Mouse (Mus musculus) embryonic facial prominence, embryonic 14.5 days (tissue): ENCODE results near the gene Ccp110. TPM values are rescaled to one million over a fixed set of nuclear protein-coding genes. Genes with fewer than 3 reads are reported as not detected.

ENCODE experiments used
- ATAC-seq: fragments of 200-750 bp; cut with Nextera tagmentation; 2 replicates; pipeline ENCODE4 v1.8.0; 2017; ENCODE audit warnings: low read depth, moderate number of reproducible peaks, moderate TSS enrichment
- DNase-seq: peaks from one replicate; pipeline ENCODE4 v3.0.0-alpha.2; 2015; ENCODE audit warnings: low spot score
- H3K27ac ChIP-seq: fragments of 300-500 bp; sonication (generic); replicated peaks from 2 replicates; pipeline ENCODE4 v1.5.1; 2014; ENCODE audit warnings: low read depth, mild to moderate bottlenecking, low read length, moderate library complexity
- H3K27me3 ChIP-seq: fragments of 300-500 bp; sonication (generic); replicated peaks from 2 replicates; pipeline ENCODE4 v1.6.1; 2014; ENCODE audit warnings: low read length; ENCODE audit not compliant: control insufficient read depth, insufficient read depth
- H3K36me3 ChIP-seq: fragments of 300-500 bp; sonication (generic); 2 replicates; pipeline ENCODE4 v1.6.1; 2014; ENCODE audit warnings: low read length, mixed read lengths; ENCODE audit not compliant: control insufficient read depth, insufficient read depth
- H3K4me1 ChIP-seq: fragments of 300-500 bp; sonication (generic); 2 replicates; pipeline ENCODE4 v1.6.1; 2014; ENCODE audit warnings: antibody characterized with exemption, low read length; ENCODE audit not compliant: control insufficient read depth, insufficient read depth
- H3K4me2 ChIP-seq: fragments of 300-500 bp; sonication (generic); 2 replicates; pipeline ENCODE4 v1.6.1; 2014; ENCODE audit warnings: low read depth, mild to moderate bottlenecking, low read length, moderate library complexity, mixed read lengths
- H3K4me3 ChIP-seq: fragments of 300-500 bp; sonication (generic); 2 replicates; pipeline ENCODE4 v1.5.1; 2014; ENCODE audit warnings: low read depth, mild to moderate bottlenecking, low read length
- H3K9ac ChIP-seq: fragments of 300-500 bp; sonication (generic); 2 replicates; pipeline ENCODE4 v1.6.1; 2014; ENCODE audit warnings: low read depth, mild to moderate bottlenecking, low read length, moderate library complexity, mixed read lengths
- H3K9me3 ChIP-seq: fragments of 300-500 bp; sonication (generic); 2 replicates; pipeline ENCODE4 v1.6.1; 2016; ENCODE audit warnings: low read length; ENCODE audit not compliant: control insufficient read depth
- WGBS: fragments of 180-500 bp; shearing (Covaris S2); extraction: QIAGEN DNeasy Blood & Tissue Kit; methylation state at CpG from one replicate; pipeline ENCODE4 v1.1.7; 2014; 5-methylcytosine and 5-hydroxymethylcytosine counted together
- polyA plus RNA-seq: library from polyadenylated mRNA; unstranded; fragments of >200 nt; fragmentation: Nextera tagmentation; extraction: Ambion mirVana; gene quantifications from 2 replicates; pipeline ENCODE4 v1.2.1, GENCODE M21; 2014

Ccp110 gene
- polyA plus RNA-seq, 1 experiment from 2014 or later: 11.1 TPM

GRCm38 (mm10) chr7:118708002-118708401 lies 4.3 kb upstream of the Ccp110 start:
- ATAC-seq: no peak
- Histone ChIP-seq H3K4me3 (no peak overlapping the region), H3K27ac (no peak overlapping the region), H3K4me2 (no peak overlapping the region), H3K27me3 (no peaks in the 10 kb centered on the region), H3K9me3 (no peaks in the 10 kb centered on the region), H3K9ac (no peak overlapping the region), H3K36me3 (no peaks in the 10 kb centered on the region), H3K4me1 (peaks cover 9% of the 10 kb centered on the region)
- WGBS: 90% methylated on average over 4 of the region's 4 CpGs
- DNase-seq: no peak

DNA sequence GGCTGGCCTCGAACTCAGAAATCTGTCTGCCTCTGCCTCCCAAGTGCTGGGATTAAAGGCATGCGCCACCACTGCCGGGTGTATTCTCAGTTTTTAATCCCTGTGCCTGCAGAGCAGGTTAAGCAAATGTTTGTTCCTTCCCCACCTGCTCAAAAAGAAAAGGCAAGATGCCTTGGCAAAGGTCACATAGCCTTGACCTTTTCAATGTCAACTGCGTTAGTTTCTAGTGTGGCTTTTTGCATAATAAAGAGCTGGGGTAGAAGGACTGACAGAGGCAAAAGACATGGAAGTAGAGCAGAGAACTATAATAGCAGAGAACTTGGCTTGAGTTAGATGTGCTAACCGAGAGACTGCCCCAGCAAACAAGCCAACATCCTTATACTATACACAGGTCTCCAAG lies 1.6 kb upstream of the Ccp110 start:
- no peaks in the 10 kb centered on the region for H3K9me3 ChIP-seq
- DNase-seq (no peak), ATAC-seq (no peak)
- H3K27me3 ChIP-seq: no peaks in the 10 kb centered on the region
- no peak overlapping the region for H3K27ac ChIP-seq
- WGBS: 68% methylated on average over 5 of the region's 5 CpGs
- H3K36me3 ChIP-seq: 0 out of 2 replicates have a peak, but pooled peaks cover 6% of the 10 kb centered on the region
- H3K9ac ChIP-seq: no peak overlapping the region
- no peak overlapping the region for H3K4me2 ChIP-seq
- H3K4me3 ChIP-seq: no peak overlapping the region
- peaks cover 4% of the 10 kb centered on the region; the same call in 1 of the 2 replicates for H3K4me1 ChIP-seq

DNA sequence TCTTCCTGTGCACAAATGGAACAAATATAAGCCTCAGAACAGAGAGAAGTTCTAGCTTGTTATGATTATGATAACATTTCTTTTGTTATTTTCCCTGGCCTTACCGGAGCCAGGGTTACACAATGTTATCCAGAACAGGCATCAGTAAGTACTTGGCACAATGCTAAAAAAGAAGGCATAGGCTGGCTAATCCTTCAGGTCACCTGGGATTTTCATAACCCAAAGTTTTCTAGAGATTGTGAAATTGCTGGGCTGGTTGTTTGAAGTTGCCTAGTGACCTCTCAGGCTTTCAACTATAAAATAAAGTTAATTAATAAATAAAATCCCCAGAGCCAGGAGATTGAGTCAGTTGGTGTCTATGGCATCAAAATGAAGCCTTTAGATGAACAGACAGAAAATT lies 2.5 kb downstream of the Ccp110 start:
- WGBS: 90% methylated on average over 1 of the region's 1 CpGs
- ATAC-seq: no peak

GRCm38 (mm10) chr7:118718066-118718465 lies 5.7 kb downstream of the Ccp110 start:
- 0 out of 2 replicates have a peak, but pooled peaks cover 3% of the 10 kb centered on the region for H3K4me1 ChIP-seq
- no peaks in the 10 kb centered on the region for H3K9me3 ChIP-seq
- no peak overlapping the region for H3K9ac ChIP-seq
- DNase-seq (no peak), ATAC-seq (no peak)
- WGBS: 93% methylated on average over 4 of the region's 4 CpGs
- no peak overlapping the region for H3K4me3 ChIP-seq
- H3K27me3 ChIP-seq: no peaks in the 10 kb centered on the region
- H3K4me2 ChIP-seq: no peak overlapping the region
- H3K27ac ChIP-seq: no peak overlapping the region
- H3K36me3 ChIP-seq: peaks cover 57% of the 10 kb centered on the region

More for the DNA sequence above, 2.5 kb downstream of the Ccp110 start:
- Histone ChIP-seq H3K4me3 (no peak overlapping the region), H3K27me3 (no peaks in the 10 kb centered on the region), H3K4me2 (no peak overlapping the region), H3K9me3 (no peaks in the 10 kb centered on the region), H3K36me3 (peaks cover 32% of the 10 kb centered on the region; the same call in 1 of the 2 replicates), H3K4me1 (peaks cover 4% of the 10 kb centered on the region; the same call in 1 of the 2 replicates), H3K9ac (no peak overlapping the region), H3K27ac (no peak overlapping the region)
- DNase-seq: no peak

- Histone ChIP-seq H3K9me3 (no peaks in the 10 kb centered on the region), H3K4me2 (no peak overlapping the region), H3K27me3 (no peaks in the 10 kb centered on the region), H3K9ac (no peak overlapping the region), H3K4me1 (no peaks in the 10 kb centered on the region), H3K27ac (no peak overlapping the region), H3K4me3 (no peak overlapping the region), H3K36me3 (peaks cover 78% of the 10 kb centered on the region)
- WGBS: 89% methylated on average over 9 of the region's 9 CpGs
- DNase-seq (no peak), ATAC-seq (no peak)
These were observed 11.6 kb downstream of the Ccp110 start for GRCm38 (mm10) chr7:118723927-118724326.

DNA sequence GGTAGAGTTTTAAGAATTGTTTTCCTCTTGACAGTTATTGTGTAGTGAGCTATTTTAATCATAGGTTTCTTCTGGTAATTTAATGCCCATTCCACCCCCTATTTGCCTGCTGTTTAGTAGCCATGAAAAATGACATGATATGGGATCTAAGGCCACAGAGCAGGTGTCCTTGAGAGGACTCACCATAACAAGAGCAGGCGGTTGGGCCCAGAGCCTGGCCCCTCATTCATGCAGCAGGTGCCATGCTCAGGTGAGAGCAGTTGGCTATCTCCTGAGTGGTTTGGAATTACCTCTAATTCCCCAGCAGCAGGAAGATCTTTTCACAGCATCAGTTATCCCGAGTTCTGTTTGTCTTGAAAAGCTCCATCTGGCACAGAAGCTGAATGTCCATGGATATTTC lies 13.1 kb downstream of the Ccp110 start:
- Histone ChIP-seq H3K27ac (no peak overlapping the region), H3K27me3 (no peaks in the 10 kb centered on the region), H3K9ac (no peak overlapping the region), H3K36me3 (peaks cover 79% of the 10 kb centered on the region), H3K4me1 (no peaks in the 10 kb centered on the region), H3K9me3 (no peaks in the 10 kb centered on the region), H3K4me3 (no peak overlapping the region), H3K4me2 (no peak overlapping the region)
- DNase-seq: peak; percentile 55
- 79% methylated on average over 2 of the region's 2 CpGs for WGBS
- ATAC-seq: peak; percentile 89

GRCm38 (mm10) chr7:118728846-118729587 lies 16.7 kb downstream of the Ccp110 start:
- Histone ChIP-seq H3K4me1 (no peaks in the 10 kb centered on the region), H3K4me2 (no peak overlapping the region), H3K9ac (no peak overlapping the region), H3K27me3 (no peaks in the 10 kb centered on the region), H3K4me3 (no peak overlapping the region), H3K27ac (no peak overlapping the region), H3K36me3 (peaks cover 86% of the 10 kb centered on the region), H3K9me3 (no peaks in the 10 kb centered on the region)
- DNase-seq (no peak), ATAC-seq (no peak)
- 91% methylated on average over 13 of the region's 13 CpGs for WGBS

GRCm38 (mm10) chr7:118731781-118732180 lies 19.4 kb downstream of the Ccp110 start:
- Histone ChIP-seq H3K9me3 (no peaks in the 10 kb centered on the region), H3K4me2 (no peak overlapping the region), H3K27ac (no peak overlapping the region), H3K4me3 (no peak overlapping the region), H3K9ac (no peak overlapping the region), H3K4me1 (no peaks in the 10 kb centered on the region), H3K27me3 (no peaks in the 10 kb centered on the region), H3K36me3 (peaks cover 72% of the 10 kb centered on the region)
- ATAC-seq (no peak), DNase-seq (no peak)
- 93% methylated on average over 3 of the region's 3 CpGs for WGBS

DNA sequence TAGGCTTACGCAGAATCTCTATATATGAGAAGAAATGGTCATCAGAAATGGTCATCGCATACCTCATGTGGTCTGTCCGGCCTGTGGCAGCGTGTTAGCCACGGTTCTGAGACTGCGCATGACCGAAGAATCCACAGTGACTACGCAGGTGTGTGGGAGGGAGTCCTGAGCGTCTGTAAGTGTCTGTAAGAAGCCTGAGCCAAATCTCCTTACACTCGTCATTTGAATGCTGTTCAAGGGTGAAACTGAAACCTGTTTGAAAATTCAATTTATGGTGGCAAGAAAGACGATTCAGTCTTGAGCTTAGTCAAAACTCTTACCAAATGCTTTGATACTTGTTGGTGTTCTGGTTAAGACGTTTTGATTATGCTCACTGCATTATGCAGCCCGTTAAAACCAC lies 20.9 kb downstream of the Ccp110 start:
- no peak overlapping the region for H3K4me2 ChIP-seq
- H3K9me3 ChIP-seq: no peaks in the 10 kb centered on the region
- no peak overlapping the region for H3K9ac ChIP-seq
- ATAC-seq (no peak), DNase-seq (no peak)
- no peaks in the 10 kb centered on the region for H3K27me3 ChIP-seq
- 92% methylated on average over 13 of the region's 13 CpGs for WGBS
- H3K4me3 ChIP-seq: no peak overlapping the region
- no peak overlapping the region for H3K27ac ChIP-seq
- H3K4me1 ChIP-seq: no peaks in the 10 kb centered on the region
- peaks cover 59% of the 10 kb centered on the region for H3K36me3 ChIP-seq
